Mouse (Mus musculus): ENCODE results near the gene Il13ra1. TPM values are rescaled to one million over a fixed set of nuclear protein-coding genes. Genes with fewer than 3 reads are reported as not detected.

The Il13ra1 gene
- polyA plus RNA-seq, 1 experiment from 2014 or later: 25.4 TPM

DNA sequence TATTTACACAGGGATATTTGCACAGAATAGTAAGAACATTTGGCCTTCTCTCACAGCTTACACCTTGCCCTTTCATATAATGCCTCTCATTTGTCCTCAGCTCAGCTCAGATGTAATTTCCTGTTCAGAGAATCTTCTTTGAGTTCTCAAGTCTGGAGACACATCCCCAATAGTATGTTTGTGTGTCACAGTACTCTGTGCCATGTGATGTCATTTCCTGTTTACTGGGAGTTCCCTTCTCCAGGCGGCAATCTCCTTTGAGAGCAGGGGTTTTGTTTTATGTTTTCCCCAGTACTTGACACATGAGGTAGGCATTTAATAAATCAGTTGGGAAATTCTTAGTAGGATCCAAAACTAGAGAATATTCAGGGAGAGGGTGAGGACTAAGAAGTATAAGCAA is 24.4 kb downstream of the Il13ra1 start:
- H3K27me3 ChIP-seq (replicated peaks): no peaks in the 10 kb centered on the region
- no peaks in the 10 kb centered on the region for H3K4me1 ChIP-seq
- H3K4me2 ChIP-seq: no peak overlapping the region
- no peaks in the 10 kb centered on the region for H3K36me3 ChIP-seq
- H3K9ac ChIP-seq: no peak overlapping the region
- no peak overlapping the region for H3K4me3 ChIP-seq (replicated peaks)
- no peak overlapping the region for H3K27ac ChIP-seq
- no peak for ATAC-seq (ENCODE audit: insufficient read depth, low FRiP score, low read depth)
- no peaks in the 10 kb centered on the region for H3K9me3 ChIP-seq
- WGBS: 37% methylated on average over 1 of the region's 1 CpGs

DNA sequence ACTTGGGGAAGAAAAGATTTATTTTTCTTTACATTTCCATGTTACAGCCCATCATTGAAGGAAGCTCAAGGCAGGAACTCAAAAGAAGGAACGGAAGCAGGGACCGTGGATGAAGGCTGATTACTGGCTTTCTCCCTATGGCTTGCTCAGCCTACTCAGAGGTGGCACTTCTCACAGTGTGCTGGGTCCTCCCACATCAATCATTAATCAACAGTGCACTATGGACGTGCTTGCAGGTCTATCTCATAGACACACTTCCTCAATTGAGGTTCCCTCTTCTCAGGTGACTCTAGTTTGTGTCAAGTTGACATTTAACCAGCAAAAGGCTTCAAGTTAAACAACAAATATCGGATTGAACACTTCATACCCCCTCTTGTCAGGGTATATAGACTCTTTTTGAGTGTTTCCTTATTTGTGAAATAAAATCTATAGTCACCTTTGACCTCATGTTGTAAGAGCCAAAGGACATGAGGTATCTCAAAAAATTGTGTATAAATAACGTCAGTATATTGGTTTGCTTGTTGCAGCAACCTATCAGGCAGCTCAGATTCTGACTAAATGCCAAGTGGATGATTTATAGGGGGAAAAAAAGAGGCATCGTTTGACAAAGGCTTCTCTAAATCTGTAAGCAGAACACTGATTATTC is 30.2 kb downstream of the Il13ra1 start:
- no peak overlapping the region for H3K9ac ChIP-seq
- 58% methylated on average over 6 of the region's 6 CpGs for WGBS
- H3K27ac ChIP-seq: no peak overlapping the region
- no peak overlapping the region for H3K4me3 ChIP-seq (replicated peaks)
- H3K9me3 ChIP-seq: no peaks in the 10 kb centered on the region
- no peaks in the 10 kb centered on the region for H3K36me3 ChIP-seq
- no peaks in the 10 kb centered on the region for H3K4me1 ChIP-seq
- H3K27me3 ChIP-seq (replicated peaks): no peaks in the 10 kb centered on the region
- no peak for ATAC-seq (ENCODE audit: insufficient read depth, low FRiP score, low read depth)
- no peak overlapping the region for H3K4me2 ChIP-seq

DNA sequence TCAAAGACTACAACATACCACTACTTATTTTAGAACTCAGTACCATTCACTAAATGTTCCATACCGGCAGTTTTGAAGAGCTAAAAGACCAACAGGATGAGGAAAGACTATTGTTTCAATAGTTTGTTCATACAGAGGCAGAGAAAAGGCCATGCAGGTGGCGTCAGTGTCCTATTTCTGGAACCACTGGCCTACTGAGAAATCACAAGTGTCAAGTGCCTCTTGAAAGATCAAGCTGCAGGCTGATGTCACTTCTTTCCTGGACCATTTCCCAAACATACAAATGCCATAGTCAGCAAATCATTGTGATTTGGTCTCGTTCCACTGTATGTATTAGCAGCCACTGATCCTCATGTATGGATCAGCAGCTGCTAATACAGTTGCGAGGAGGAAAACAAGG is 34.8 kb downstream of the Il13ra1 start:
- Histone ChIP-seq H3K36me3 (no peaks in the 10 kb centered on the region), H3K9me3 (no peaks in the 10 kb centered on the region), H3K27me3 (replicated peaks) (no peaks in the 10 kb centered on the region), H3K4me3 (replicated peaks) (no peak overlapping the region), H3K4me2 (no peak overlapping the region), H3K4me1 (no peaks in the 10 kb centered on the region), H3K27ac (no peak overlapping the region), H3K9ac (no peak overlapping the region)
- ATAC-seq (ENCODE audit: insufficient read depth, low FRiP score, low read depth): no peak
- 59% methylated on average over 4 of the region's 4 CpGs for whole genome bisulfite sequencing

DNA sequence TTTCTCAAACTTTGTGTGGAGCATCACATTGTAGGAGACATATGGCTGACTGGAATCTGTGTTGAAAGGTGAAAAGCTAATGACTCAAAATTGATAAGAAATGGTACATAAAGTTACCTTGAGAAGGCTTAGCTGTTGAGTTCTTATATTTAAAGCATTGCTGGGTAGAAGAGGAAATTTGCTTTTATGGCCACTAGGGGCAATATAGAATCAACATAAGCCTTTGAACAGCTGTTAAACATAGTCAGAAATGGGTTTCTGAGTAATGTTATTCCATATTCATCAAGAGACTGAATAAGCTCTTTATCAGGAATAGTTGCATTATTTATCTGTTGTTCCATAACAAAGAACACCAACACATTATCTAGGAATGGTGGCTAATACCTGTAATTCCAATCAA is 38.2 kb downstream of the Il13ra1 start:
- ATAC-seq (ENCODE audit: insufficient read depth, low FRiP score, low read depth): no peak

DNA sequence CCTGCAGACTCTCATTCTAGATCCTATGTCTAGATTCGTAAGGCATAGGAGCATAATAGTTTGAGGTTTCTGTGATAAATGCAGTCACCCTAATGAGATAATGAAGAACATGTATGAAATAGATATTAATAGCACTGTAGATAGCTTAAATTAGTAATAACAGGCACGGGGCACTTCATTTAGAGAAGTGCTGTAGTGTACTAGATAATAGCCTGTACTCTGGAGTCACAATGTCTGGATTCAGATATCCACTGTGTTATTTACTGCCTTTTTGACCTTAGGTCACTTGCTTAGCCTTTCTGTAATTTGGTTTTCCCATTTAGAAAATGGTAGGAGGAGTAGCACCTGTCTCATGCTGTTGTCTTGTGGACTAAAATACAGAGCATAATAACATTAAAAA is 44.8 kb downstream of the Il13ra1 start:
- no peaks in the 10 kb centered on the region for H3K36me3 ChIP-seq
- H3K9ac ChIP-seq: no peak overlapping the region
- 68% methylated on average over 2 of the region's 2 CpGs for WGBS
- H3K9me3 ChIP-seq: no peaks in the 10 kb centered on the region
- no peak overlapping the region for H3K4me2 ChIP-seq
- no peak for ATAC-seq (ENCODE audit: insufficient read depth, low FRiP score, low read depth)
- no peaks in the 10 kb centered on the region for H3K4me1 ChIP-seq
- H3K4me3 ChIP-seq (replicated peaks): no peak overlapping the region
- no peaks in the 10 kb centered on the region for H3K27me3 ChIP-seq (replicated peaks)
- H3K27ac ChIP-seq: no peak overlapping the region

More for the DNA sequence above, 38.2 kb downstream of the Il13ra1 start:
- Histone ChIP-seq H3K4me3 (replicated peaks) (no peak overlapping the region), H3K9ac (no peak overlapping the region), H3K27me3 (replicated peaks) (no peaks in the 10 kb centered on the region), H3K36me3 (no peaks in the 10 kb centered on the region), H3K4me1 (no peaks in the 10 kb centered on the region), H3K4me2 (no peak overlapping the region), H3K27ac (no peak overlapping the region), H3K9me3 (no peaks in the 10 kb centered on the region)

DNA sequence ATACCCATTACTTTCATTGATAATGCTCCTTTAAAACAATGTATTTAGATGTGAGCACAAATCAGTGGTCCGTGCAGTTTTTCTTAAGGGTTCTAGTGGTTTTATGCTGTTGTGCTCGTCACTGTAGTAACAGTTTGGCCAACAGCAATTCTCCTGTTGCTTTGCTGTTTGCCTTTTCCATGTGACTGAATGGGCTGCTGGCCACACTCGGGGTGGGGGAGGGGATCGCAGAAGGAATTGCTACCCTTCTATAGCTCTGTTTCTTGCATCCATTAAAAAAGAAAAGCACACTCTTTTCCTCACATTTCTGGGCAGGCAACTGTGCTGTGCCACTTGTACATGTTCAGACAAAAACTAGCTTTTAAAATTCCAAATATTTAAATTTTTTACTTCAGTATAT is 49.7 kb downstream of the Il13ra1 start:
- 35% methylated on average over 4 of the region's 4 CpGs for WGBS
- no peak for ATAC-seq (ENCODE audit: insufficient read depth, low FRiP score, low read depth)

DNA sequence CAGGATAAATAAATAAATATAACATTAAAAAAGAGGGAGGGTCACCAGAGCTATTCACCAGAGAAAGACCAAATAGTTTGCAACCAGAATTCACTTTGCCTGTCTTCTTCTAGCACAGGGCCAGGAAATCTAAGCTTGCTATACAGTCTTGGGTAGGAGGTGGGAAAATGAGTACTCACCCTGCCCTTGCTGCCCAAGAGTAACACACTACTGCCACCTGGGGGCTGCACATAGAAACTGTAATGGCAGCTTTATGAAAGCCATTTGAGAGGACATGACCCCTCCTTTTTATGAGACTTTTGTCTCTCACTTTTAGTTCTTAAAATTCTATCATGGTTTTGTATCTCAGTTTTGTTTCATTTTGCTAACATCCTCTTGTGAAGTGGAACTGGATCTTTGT is 71.7 kb downstream of the Il13ra1 start:
- Histone ChIP-seq H3K36me3 (no peaks in the 10 kb centered on the region), H3K4me3 (replicated peaks) (no peak overlapping the region), H3K4me2 (no peak overlapping the region), H3K9ac (no peak overlapping the region), H3K27ac (no peak overlapping the region), H3K4me1 (no peaks in the 10 kb centered on the region), H3K27me3 (replicated peaks) (no peaks in the 10 kb centered on the region), H3K9me3 (no peaks in the 10 kb centered on the region)
- no peak for ATAC-seq (ENCODE audit: insufficient read depth, low FRiP score, low read depth)

More for the DNA sequence above, 49.7 kb downstream of the Il13ra1 start:
- no peak overlapping the region for H3K27ac ChIP-seq
- H3K27me3 ChIP-seq (replicated peaks): no peaks in the 10 kb centered on the region
- H3K36me3 ChIP-seq: no peaks in the 10 kb centered on the region
- H3K4me3 ChIP-seq (replicated peaks): no peak overlapping the region
- no peaks in the 10 kb centered on the region for H3K9me3 ChIP-seq
- no peak overlapping the region for H3K9ac ChIP-seq
- H3K4me1 ChIP-seq: no peaks in the 10 kb centered on the region
- no peak overlapping the region for H3K4me2 ChIP-seq

DNA sequence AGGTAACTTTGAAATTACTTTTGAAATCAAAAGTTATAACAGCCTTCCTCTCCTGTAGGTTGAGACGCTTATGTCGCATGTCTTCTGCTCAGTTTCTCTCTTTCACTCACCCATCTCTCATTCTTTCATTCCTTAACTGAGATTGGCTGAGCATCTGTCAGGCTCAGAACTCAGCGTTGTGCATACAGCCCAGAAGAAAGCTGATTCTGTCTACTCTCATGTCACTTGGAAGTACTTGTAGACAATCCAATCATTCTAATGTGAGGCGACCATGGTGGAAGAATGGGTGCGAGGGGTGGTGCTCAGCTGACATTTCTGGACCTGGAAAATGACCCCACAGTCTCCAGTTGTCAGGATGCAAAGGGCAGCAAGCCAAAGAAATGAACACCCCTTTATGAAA is 74.1 kb downstream of the Il13ra1 start:
- ATAC-seq (ENCODE audit: insufficient read depth, low FRiP score, low read depth): no peak
- H3K36me3 ChIP-seq: no peaks in the 10 kb centered on the region
- WGBS: 69% methylated on average over 5 of the region's 5 CpGs
- no peak overlapping the region for H3K9ac ChIP-seq
- no peak overlapping the region for H3K4me3 ChIP-seq (replicated peaks)
- H3K27me3 ChIP-seq (replicated peaks): no peaks in the 10 kb centered on the region
- no peaks in the 10 kb centered on the region for H3K4me1 ChIP-seq
- H3K4me2 ChIP-seq: no peak overlapping the region
- H3K27ac ChIP-seq: no peak overlapping the region
- no peaks in the 10 kb centered on the region for H3K9me3 ChIP-seq

DNA sequence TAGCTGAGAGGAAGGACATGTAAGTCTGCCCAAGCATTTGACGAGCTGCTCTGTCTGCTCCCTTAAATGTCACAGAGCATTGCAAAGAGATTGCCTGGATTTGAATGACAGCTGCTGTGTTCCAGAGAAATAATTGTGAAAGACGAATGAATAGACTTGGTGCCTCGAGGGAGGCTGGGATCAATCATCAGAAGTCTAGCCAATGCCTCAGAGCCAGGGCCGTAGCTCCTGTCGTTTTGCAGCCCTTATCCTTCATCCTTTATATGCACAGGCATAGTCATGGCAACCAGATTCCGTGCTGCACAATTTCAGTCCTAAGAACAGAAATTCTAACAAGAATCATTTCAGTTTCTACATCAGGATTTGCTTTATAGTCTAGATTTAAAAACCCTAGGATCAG is 74.5 kb downstream of the Il13ra1 start:
- H3K27me3 ChIP-seq (replicated peaks): no peaks in the 10 kb centered on the region
- no peak overlapping the region for H3K4me2 ChIP-seq
- no peak for ATAC-seq (ENCODE audit: insufficient read depth, low FRiP score, low read depth)
- no peak overlapping the region for H3K4me3 ChIP-seq (replicated peaks)
- no peak overlapping the region for H3K9ac ChIP-seq
- no peaks in the 10 kb centered on the region for H3K9me3 ChIP-seq
- no peaks in the 10 kb centered on the region for H3K4me1 ChIP-seq
- no peak overlapping the region for H3K27ac ChIP-seq
- WGBS: 50% methylated on average over 6 of the region's 6 CpGs
- H3K36me3 ChIP-seq: no peaks in the 10 kb centered on the region

DNA sequence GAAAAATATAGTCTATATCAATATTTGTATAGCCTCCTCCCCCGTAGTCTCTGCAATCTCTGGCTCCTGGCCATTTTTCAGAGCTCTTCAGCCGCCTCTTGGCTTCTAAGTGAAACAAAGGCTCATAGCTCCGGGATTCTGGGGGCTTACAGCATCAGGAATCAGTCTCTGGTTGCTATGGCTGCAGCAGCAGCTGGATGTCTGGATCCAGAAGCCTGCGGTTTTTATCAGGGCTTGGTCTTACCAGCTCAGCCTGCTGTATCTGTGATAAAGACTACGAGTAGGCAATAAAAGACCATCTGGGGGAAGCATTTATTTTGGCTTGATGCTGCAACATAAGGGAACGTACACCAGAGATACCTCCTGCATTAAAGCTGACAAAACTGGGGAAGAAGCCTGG is 82.0 kb downstream of the Il13ra1 start:
- Histone ChIP-seq H3K27ac (no peak overlapping the region), H3K9ac (no peak overlapping the region), H3K4me2 (no peak overlapping the region), H3K4me1 (no peaks in the 10 kb centered on the region), H3K9me3 (no peaks in the 10 kb centered on the region), H3K27me3 (replicated peaks) (no peaks in the 10 kb centered on the region), H3K4me3 (replicated peaks) (no peak overlapping the region), H3K36me3 (no peaks in the 10 kb centered on the region)
- 22% methylated on average over 6 of the region's 6 CpGs for WGBS
- ATAC-seq (ENCODE audit: insufficient read depth, low FRiP score, low read depth): no peak

DNA sequence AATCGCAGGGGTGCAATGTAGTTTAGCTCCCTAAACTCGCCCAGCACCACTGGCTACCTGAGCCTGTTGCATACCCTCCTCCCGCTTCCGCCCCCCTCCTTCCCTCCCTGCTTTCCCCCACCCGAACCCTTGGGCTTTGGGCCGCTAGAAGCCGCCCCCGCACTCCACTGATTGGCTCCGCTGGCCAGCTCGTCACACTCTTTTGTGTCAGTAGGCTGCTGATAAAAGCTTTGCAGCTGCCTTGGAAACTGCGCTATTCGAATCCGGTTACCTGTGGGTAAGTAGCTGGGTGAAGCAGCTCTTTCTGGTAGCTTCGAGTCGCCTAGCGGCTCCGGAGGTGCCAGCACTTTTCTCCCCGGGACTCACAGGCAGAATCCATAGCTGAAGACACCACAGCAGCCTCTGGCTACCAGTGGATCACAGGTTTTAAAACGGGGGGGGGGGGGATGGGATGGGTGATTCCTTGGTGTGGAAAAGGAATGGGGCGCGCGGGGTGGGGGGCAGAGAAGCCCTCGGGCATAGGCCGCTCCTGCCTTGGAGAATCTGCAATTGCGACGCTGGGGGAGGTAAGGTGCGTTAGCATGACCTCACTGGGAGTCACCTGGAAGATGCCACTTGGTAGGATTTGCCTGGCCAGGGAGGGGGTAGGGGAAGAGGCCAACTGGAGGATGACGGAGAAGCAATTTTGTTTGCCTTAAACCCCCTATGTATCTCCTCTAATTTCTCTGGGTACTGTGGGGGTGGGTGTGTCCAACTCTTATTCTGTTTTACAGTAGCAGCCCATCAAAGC is 84.0 kb downstream of the Il13ra1 start, which contains the start of gene Zcchc12:
TSS of gene Zcchc12 (plus strand) at position 169 of the 790 bp plus-strand sequence.
- Histone ChIP-seq H3K4me3 (replicated peaks) (peak within 1 kb of the TSS; percentile 11; the same call in 1 of the 2 replicates), H3K9ac (no peak within 1 kb of the TSS), H3K4me1 (no peaks in the 10 kb centered on the region), H3K36me3 (no peaks in the 10 kb centered on the region), H3K9me3 (no peaks in the 10 kb centered on the region), H3K4me2 (peak within 1 kb of the TSS; percentile 41), H3K27me3 (replicated peaks) (no peaks in the 10 kb centered on the region), H3K27ac (no peak within 1 kb of the TSS)
- ATAC-seq (ENCODE audit: insufficient read depth, low FRiP score, low read depth): 0 out of 2 replicates have a peak, but pooled peaks have one; percentile 47
- 22% methylated on average over 27 of the region's 28 CpGs for WGBS

DNA sequence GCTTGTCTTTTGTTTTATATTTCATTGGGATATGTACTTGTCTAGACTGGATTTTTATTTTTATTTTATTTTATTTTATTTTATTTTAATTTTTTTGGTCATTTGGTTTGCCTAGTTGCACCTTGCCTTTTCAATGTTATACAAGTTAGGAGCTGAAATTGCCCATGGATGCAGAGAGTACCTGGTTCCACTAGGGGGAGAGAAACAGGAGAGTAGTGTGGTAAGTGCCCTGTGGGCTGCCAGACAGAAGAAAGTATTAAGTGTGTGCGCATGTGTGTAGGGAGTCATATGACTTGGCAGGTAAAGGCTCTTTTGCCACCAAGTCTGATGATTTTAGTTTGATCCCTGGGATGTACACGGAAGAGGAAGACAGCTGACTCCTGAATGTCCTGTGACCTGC is 97.6 kb downstream of the Il13ra1 start:
- Histone ChIP-seq H3K36me3 (no peaks in the 10 kb centered on the region), H3K9me3 (no peaks in the 10 kb centered on the region), H3K9ac (no peak overlapping the region), H3K4me3 (replicated peaks) (no peak overlapping the region), H3K4me2 (no peak overlapping the region), H3K27ac (no peak overlapping the region), H3K4me1 (no peaks in the 10 kb centered on the region), H3K27me3 (replicated peaks) (no peaks in the 10 kb centered on the region)
- ATAC-seq (ENCODE audit: insufficient read depth, low FRiP score, low read depth): no peak
- WGBS: 56% methylated on average over 2 of the region's 2 CpGs

Data from stomach, embryonic 15.5 days (tissue).